Mouse (Mus musculus) inflammation-experienced regulatory T-cells, adult 16 weeks (primary cell): ENCODE data around the gene Nucb2. TPM values are rescaled to one million over a fixed set of nuclear protein-coding genes. Genes with fewer than 3 reads are reported as not detected.

Experiments
- polyA plus RNA-seq: library from polyadenylated mRNA; unstranded; fragments of 100-300 nt; shearing (Covaris generic); gene quantifications from one replicate; pipeline ENCODE4 v1.2.1, GENCODE M21; 2017

The Nucb2 gene
- polyA plus RNA-seq, result 22.5 TPM

DNA sequence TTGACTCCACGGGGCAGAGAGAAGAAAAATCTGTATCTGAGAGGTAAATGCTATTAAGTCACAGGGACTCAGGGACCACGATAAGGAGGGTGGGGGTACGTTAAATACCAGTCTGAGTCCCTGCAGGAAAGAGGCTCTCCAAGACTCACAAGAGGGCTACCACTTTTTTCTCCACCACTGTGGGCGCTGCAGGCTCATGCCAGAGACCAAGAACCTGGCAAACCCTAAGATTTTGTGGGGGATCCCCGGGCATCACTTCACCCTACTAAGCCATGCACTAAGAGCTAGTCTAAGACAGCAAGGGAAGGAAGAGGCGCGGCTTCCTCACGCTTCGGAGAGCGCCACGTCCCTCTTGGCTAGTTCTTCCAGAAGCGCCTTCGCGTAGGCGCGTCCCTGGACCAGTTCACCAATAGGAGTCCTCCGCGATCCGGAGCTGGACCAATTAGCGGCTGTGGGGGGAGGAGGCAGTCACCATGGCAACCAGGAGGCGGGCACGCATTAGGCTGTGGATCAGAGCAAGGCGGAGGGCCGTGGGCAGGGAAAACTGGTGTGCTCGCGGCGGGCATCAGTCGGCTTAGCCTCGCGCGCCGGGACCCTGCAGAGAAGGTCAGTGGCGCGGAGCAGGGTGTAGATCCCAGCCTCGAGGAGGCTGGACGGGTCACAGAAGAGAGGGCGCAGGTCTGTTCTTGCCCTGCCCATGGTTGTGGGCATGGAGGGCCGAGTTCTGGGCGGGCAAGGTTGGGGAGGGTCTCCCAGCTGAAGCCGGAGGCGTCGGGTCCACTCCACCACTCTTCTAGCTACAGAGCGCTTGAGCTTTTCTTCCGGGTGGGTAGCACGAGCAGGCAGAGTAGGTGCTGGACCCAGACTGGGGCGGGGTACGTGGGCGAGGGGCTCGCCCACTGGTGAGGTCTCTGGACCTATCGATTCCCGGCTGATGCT is at the start of gene Nucb2:
TSS of gene Nucb2 (plus strand) at position 491 of the 939 bp plus-strand sequence.

Other genes starting within 250 kb of the Nucb2 start
- gene Plekha7, start 196.0 kb upstream of the Nucb2 start, polyA plus RNA-seq, result 20.0 TPM
- 592 TPM for gene Rps13, start 170.2 kb upstream of the Nucb2 start, polyA plus RNA-seq
- 71.4 TPM for gene Pik3c2a, start 60.9 kb upstream of the Nucb2 start, polyA plus RNA-seq